Mouse (Mus musculus) cerebellum, adult 2 months (tissue): ENCODE results near the gene Trank1. TPM values are rescaled to one million over a fixed set of nuclear protein-coding genes. Genes with fewer than 3 reads are reported as not detected.

ENCODE experiments used
- DNase-seq, 2 experiments: peaks; one replicate each; pipeline ENCODE4 v3.0.0; 2021
- H3K27ac ChIP-seq: fragments of 200-500 bp; 2 replicates; pipeline ENCODE4 v1.5.1; 2012; ENCODE audit warnings: low read length, control low read depth, inconsistent platforms; ENCODE audit not compliant: insufficient read depth
- H3K27me3 ChIP-seq: fragments of 200-500 bp; 2 replicates; pipeline ENCODE4 v1.6.1; 2012; ENCODE audit warnings: inconsistent platforms, mild to moderate bottlenecking, low read length, moderate library complexity; ENCODE audit not compliant: control insufficient read depth, insufficient read depth
- H3K4me1 ChIP-seq: fragments of 200-500 bp; 2 replicates; pipeline ENCODE4 v1.6.1; 2011; ENCODE audit warnings: low read length; ENCODE audit not compliant: control insufficient read depth, insufficient read depth
- H3K4me3 ChIP-seq: fragments of 200-500 bp; replicated peaks from 2 replicates; pipeline ENCODE3; 2011; ENCODE audit warnings: mild to moderate bottlenecking, low read depth, low read length, control low read depth; ENCODE audit not compliant: insufficient read depth
- CTCF ChIP-seq: fragments of 200-500 bp; IDR thresholded peaks from 2 replicates; pipeline ENCODE4 v1.5.1; 2011; ENCODE audit warnings: low read depth, mild to moderate bottlenecking, control low read depth, low read length, moderate library complexity, borderline replicate concordance; ENCODE audit not compliant: insufficient read depth
- POLR2A ChIP-seq: fragments of 200-500 bp; IDR thresholded peaks from 2 replicates; pipeline ENCODE4 v1.6.1; 2011; ENCODE audit warnings: low read length, control low read depth, borderline replicate concordance; ENCODE audit not compliant: insufficient read depth
- WGBS: fragments of 180-500 bp; shearing (Covaris S2); methylation state at CpG from one replicate; pipeline ENCODE4 v1.1.7; 2018; 5-methylcytosine and 5-hydroxymethylcytosine counted together
- polyA plus RNA-seq: library from polyadenylated mRNA; depleted of rRNA; stranded (reverse); fragments of >200 nt; gene quantifications from 2 replicates; pipeline ENCODE4 v1.2.3, GENCODE M21; 2012; rRNA removed

Trank1 gene
- 78.8 and 93.4 TPM in 2 replicates for polyA plus RNA-seq

DNA sequence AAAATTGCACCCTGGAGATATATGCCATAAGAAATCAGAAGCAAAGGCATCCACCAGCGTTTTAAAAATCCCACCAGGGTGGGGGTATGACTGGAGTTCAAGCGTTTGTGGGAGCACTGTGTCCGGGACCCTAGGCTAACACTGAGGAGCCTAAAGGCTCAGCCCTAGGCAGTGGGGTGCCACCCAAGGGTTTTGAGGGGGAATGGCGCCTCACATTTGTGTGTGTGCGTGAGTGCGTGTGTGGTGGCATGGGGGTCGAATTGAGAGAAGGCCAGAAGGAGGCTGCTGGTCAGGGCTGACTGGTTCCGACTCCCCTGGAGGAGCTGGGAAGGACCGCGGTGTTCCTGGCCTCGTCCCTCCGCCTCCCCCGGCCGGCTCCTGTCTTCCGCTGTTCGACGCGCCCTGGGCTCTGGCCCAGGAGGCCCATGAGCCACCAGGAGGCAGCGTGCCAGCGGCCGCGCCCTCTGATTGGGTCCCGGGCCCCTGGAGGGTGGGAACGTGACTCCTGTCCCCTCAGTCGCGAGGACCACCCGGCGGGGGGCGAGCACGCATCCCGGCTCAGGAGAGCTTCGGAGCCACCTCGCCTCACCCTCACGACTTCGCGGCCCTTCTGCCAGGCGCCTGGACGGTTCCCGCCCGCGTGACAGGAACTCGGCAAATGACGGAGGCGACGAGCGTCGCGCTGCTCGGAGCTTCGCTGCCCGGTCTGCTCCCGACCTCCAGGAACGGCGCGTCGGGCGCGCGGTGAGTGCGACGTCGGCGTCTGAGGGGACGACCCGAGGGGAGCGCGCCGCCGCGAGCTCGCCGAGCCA lies at the start of gene Trank1:
Gene Trank1 (plus strand): TSS at position 709 of the 812 bp plus-strand sequence.
- DNase-seq: peak; percentile 18 to 26
- Histone ChIP-seq H3K4me1 (no peaks in the 10 kb centered on the region), H3K27me3 (peaks cover 4% of the 10 kb centered on the region), H3K27ac (no peak within 1 kb of the TSS), H3K4me3 (peak within 1 kb of the TSS; percentile 57)
- no peak for TF ChIP-seq POLR2A
- no peak for TF ChIP-seq CTCF
- WGBS: 7% methylated on average over 71 of the region's 72 CpGs

- Histone ChIP-seq H3K27ac (no peak overlapping the region), H3K4me3 (no peak overlapping the region), H3K27me3 (no peaks in the 10 kb centered on the region), H3K4me1 (peaks cover 3% of the 10 kb centered on the region; the same call in 1 of the 2 replicates)
- no peak for DNase-seq
- WGBS: 96% methylated on average over 2 of the region's 2 CpGs
- no peak for TF ChIP-seq POLR2A
- no peak for TF ChIP-seq CTCF
Measured at GRCm38 (mm10) chr9:111267998-111268397, 43.5 kb upstream of the Trank1 start.

DNA sequence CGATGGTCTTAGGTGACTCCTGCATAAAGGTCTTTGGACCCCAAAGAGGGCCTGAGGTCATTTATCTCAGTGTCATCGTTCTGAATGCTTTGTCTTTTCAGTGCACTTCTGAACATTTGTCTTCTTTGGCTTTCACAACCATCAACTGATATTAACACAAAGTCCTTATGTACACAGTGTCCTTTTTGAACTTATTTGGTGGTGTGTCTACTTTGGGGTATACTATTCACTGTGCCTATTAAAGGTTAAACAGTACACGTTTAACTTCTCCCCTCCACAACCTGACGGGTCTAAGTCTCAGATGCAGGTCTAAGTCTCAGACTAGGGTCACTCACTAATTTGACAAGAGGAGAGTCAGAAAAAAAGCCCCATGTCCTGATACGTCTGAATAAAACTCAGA lies 40.9 kb upstream of the Trank1 start:
- Histone ChIP-seq H3K4me3 (peak overlapping the region; percentile 95), H3K27me3 (no peaks in the 10 kb centered on the region), H3K27ac (no peak overlapping the region; the same call in 1 of the 2 replicates), H3K4me1 (peaks cover 9% of the 10 kb centered on the region; the same call in 1 of the 2 replicates)
- no peak for TF ChIP-seq POLR2A
- no peak for TF ChIP-seq CTCF
- no peak for DNase-seq
- 9% methylated on average over 5 of the region's 5 CpGs for WGBS

- WGBS: under 1% methylated on average over 32 of the region's 32 CpGs
- no peak for TF ChIP-seq POLR2A
- TF ChIP-seq CTCF: no peak
Measured at GRCm38 (mm10) chr9:111271056-111271433, 40.5 kb upstream of the Trank1 start.

DNA sequence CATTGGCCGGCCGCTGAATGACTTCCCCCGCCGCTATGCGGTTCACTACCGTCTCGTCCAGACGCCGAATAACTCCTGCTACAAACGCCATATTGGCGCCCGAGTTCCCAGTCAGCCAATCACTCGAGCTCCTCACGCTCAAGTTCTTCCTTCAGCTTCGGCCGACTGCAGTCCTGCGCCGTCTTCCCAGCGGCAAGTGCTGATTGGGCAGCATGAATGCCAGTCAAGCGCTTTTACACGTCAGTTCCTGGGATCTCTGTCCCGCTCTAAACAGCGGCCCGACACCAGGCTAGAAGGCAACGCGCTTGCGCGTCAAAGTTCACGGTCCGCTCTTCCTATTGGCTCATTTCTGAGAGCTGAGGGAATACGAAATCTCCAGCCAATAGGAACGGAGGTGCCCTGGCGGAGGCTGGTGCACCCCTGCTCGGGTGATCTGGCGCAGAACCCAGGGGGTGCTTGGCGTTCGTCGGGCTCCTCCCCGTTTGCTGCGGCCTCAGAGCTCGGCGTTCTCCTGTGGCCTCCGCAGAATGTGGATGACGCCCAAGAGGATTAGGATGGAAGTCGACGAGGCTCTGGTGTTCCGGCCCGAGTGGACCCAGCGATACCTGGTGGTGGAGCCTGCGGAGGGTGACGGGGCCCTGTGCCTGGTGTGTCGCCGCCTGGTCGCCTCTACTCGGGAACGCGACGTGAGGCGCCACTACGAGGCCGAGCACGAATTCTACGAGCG lies 39.9 kb upstream of the Trank1 start, which contains the start of the genes Mlh1 and Epm2aip1:
Gene Mlh1 (minus strand): TSS at position 358 of the 727 bp plus-strand sequence.
Gene Epm2aip1 (plus strand): TSS at position 496 of the 727 bp plus-strand sequence.
- DNase-seq: peak; percentile 99 to 100
- under 1% methylated on average over 64 of the region's 64 CpGs for WGBS
- no peaks in the 10 kb centered on the region for H3K27me3 ChIP-seq
- peak within 1 kb of the TSS; percentile 88 for H3K27ac ChIP-seq
- H3K4me1 ChIP-seq: peaks cover 9% of the 10 kb centered on the region; the same call in 1 of the 2 replicates
- TF ChIP-seq CTCF: no peak
- peak; percentile 81 for TF ChIP-seq POLR2A
- peak within 1 kb of the TSS; percentile 95 for H3K4me3 ChIP-seq

More at GRCm38 (mm10) chr9:111271056-111271433, 40.5 kb upstream of the Trank1 start:
- Histone ChIP-seq H3K4me1 (peaks cover 9% of the 10 kb centered on the region; the same call in 1 of the 2 replicates), H3K27me3 (no peaks in the 10 kb centered on the region), H3K27ac (peak overlapping the region; percentile 60), H3K4me3 (peak overlapping the region; percentile 95)
- DNase-seq: no peak

GRCm38 (mm10) chr9:111272356-111272755 lies 39.2 kb upstream of the Trank1 start:
- Histone ChIP-seq H3K4me1 (peaks cover 9% of the 10 kb centered on the region; the same call in 1 of the 2 replicates), H3K27me3 (no peaks in the 10 kb centered on the region), H3K27ac (peak overlapping the region; percentile 88), H3K4me3 (peak overlapping the region; percentile 91)
- 3% methylated on average over 19 of the region's 19 CpGs for WGBS
- no peak for DNase-seq
- TF ChIP-seq POLR2A (no peak), CTCF (no peak)

- Histone ChIP-seq H3K4me1 (peaks cover 9% of the 10 kb centered on the region; the same call in 1 of the 2 replicates), H3K27me3 (no peaks in the 10 kb centered on the region), H3K27ac (no peak overlapping the region), H3K4me3 (peak overlapping the region; percentile 91)
- WGBS: 49% methylated on average over 15 of the region's 15 CpGs
- DNase-seq: no peak
- TF ChIP-seq POLR2A (no peak), CTCF (no peak)
Measured at GRCm38 (mm10) chr9:111272996-111273785, 38.3 kb upstream of the Trank1 start.
